Mouse (Mus musculus) cerebellum, adult 2 months (tissue): ENCODE measurements around the gene Noct. TPM values are rescaled to one million over a fixed set of nuclear protein-coding genes. Genes with fewer than 3 reads are reported as not detected.

Experiments
- DNase-seq, 2 experiments: peaks; one replicate each; pipeline ENCODE4 v3.0.0; 2021
- H3K27ac ChIP-seq: fragments of 200-500 bp; 2 replicates; pipeline ENCODE4 v1.5.1; 2012; ENCODE audit warnings: low read length, control low read depth, inconsistent platforms; ENCODE audit not compliant: insufficient read depth
- H3K27me3 ChIP-seq: fragments of 200-500 bp; 2 replicates; pipeline ENCODE4 v1.6.1; 2012; ENCODE audit warnings: inconsistent platforms, mild to moderate bottlenecking, low read length, moderate library complexity; ENCODE audit not compliant: control insufficient read depth, insufficient read depth
- H3K4me1 ChIP-seq: fragments of 200-500 bp; 2 replicates; pipeline ENCODE4 v1.6.1; 2011; ENCODE audit warnings: low read length; ENCODE audit not compliant: control insufficient read depth, insufficient read depth
- H3K4me3 ChIP-seq: fragments of 200-500 bp; replicated peaks from 2 replicates; pipeline ENCODE3; 2011; ENCODE audit warnings: mild to moderate bottlenecking, low read depth, low read length, control low read depth; ENCODE audit not compliant: insufficient read depth
- CTCF ChIP-seq: fragments of 200-500 bp; IDR thresholded peaks from 2 replicates; pipeline ENCODE4 v1.5.1; 2011; ENCODE audit warnings: low read depth, mild to moderate bottlenecking, control low read depth, low read length, moderate library complexity, borderline replicate concordance; ENCODE audit not compliant: insufficient read depth
- POLR2A ChIP-seq: fragments of 200-500 bp; IDR thresholded peaks from 2 replicates; pipeline ENCODE4 v1.6.1; 2011; ENCODE audit warnings: low read length, control low read depth, borderline replicate concordance; ENCODE audit not compliant: insufficient read depth
- WGBS: fragments of 180-500 bp; shearing (Covaris S2); methylation state at CpG from one replicate; pipeline ENCODE4 v1.1.7; 2018; 5-methylcytosine and 5-hydroxymethylcytosine counted together
- polyA plus RNA-seq: library from polyadenylated mRNA; depleted of rRNA; stranded (reverse); fragments of >200 nt; gene quantifications from 2 replicates; pipeline ENCODE4 v1.2.3, GENCODE M21; 2012

Gene Noct
- polyA plus RNA-seq, 1 experiment, result 27.8 TPM

DNA sequence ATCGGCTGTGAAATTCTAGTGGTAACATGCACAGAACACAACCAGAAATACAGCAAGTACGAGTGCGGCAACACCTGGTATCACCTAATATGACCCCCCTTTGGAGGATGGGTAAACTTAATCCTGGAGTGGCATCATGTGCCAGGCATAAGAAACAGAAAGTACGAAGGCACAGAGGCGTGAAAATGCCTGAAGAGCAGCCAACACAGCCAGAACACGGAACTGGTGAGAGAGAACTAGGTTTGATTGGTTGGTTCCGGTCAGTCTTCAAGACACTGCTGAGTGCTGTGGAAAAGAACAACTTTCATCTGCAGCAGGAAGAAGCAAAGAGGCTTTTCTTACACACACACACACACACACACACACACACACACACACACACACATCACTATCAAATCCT is 38.8 kb upstream of the Noct start:
- WGBS, result 48% methylated on average over 7 of the region's 7 CpGs
- no peaks in the 10 kb centered on the region for H3K4me1 ChIP-seq

DNA sequence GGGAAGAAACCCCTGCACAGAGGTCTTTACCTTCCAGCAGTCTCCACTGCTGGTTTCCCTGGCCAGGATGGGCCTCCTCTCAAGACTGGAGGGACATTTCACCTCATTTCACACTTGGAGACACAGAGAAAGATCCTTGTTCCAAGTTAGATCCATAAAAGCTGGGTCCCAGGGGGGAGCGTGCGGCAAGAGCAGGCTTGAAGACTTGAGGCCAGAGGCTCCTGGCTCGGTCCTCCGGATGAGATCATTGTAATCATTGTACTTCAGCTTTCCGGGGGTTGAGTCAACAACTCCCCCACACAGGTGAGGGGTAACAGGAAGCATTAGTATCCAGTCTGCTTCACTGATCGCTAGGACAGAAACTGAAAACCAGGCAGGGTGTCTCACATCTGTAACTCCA is 30.2 kb upstream of the Noct start:
- H3K4me3 ChIP-seq, result no peak overlapping the region
- DNase-seq, result no peak
- H3K27ac ChIP-seq, result no peak overlapping the region
- no peaks in the 10 kb centered on the region for H3K4me1 ChIP-seq
- 69% methylated on average over 6 of the region's 6 CpGs for WGBS
- no peaks in the 10 kb centered on the region for H3K27me3 ChIP-seq
- TF ChIP-seq CTCF (no peak), POLR2A (no peak)

More for the DNA sequence above, 38.8 kb upstream of the Noct start:
- DNase-seq, result no peak
- H3K4me3 ChIP-seq, result no peak overlapping the region
- no peaks in the 10 kb centered on the region for H3K27me3 ChIP-seq
- no peak overlapping the region for H3K27ac ChIP-seq
- no peak for TF ChIP-seq POLR2A

DNA sequence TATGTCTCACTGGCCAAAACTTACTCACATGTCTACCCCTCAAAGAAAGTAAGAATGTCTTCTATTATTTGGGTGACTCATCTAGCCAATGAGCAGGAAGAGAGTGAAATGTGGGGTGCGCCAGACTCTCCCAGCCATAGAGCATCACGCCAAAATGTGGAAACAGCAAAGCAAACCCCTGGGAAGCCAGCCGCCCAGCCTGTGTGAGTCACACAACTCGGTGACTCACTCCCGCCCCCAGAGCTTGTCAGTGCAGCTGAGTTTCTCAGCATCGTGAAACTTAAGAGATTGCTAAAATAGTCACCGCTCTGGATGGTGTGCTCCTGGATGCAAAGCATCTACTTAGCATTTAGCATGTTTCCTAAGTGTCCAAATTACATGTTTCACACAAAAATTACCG is 28.9 kb upstream of the Noct start:
- no peaks in the 10 kb centered on the region for H3K27me3 ChIP-seq
- H3K4me1 ChIP-seq, result no peaks in the 10 kb centered on the region
- no peak overlapping the region for H3K27ac ChIP-seq
- H3K4me3 ChIP-seq, result no peak overlapping the region
- peak in 1 of 2 experiments; percentile 37 for DNase-seq
- TF ChIP-seq POLR2A (no peak), CTCF (no peak)
- WGBS, result 27% methylated on average over 8 of the region's 8 CpGs

DNA sequence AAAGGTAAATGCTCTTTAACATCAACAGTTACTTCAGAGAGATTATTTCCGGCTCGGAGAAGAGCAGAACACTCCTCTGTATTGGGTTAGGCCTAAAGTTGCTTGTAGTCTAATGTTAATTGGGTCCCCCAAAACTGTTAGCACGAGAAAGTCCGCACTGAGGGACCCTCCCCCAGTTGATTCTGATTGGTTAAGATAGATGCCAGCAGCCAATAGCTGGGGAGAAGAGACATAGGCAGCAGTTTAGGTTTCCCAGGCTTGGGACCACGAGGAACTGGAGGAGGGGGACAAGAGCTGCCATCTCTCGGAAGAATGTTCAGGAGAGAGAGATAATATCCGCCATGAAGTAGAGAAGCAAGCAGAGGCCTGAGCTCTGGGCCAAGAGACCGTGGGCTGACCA is 28.5 kb upstream of the Noct start:
- no peaks in the 10 kb centered on the region for H3K4me1 ChIP-seq
- no peak overlapping the region for H3K4me3 ChIP-seq
- H3K27me3 ChIP-seq, result no peaks in the 10 kb centered on the region
- WGBS, result 44% methylated on average over 8 of the region's 8 CpGs
- TF ChIP-seq CTCF (no peak), POLR2A (no peak)
- no peak overlapping the region for H3K27ac ChIP-seq
- no peak for DNase-seq

DNA sequence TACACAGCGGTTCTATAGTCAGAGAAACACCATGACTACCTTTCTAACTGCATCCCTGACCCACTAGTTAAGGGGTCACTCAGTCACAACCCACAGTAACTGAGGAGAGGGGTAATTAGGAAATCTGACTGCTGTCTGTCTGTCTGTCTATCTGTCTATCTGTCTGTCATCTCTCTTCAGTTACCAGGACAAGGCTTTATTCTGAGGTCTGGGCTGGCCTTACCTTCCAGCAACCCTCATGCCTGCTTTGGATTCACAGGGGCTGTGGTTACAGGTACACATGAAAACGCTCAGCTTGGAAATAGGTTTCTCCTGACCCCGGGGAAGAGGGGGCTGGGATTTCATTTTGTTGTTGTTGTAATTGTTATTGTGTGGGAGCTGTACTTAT is 27.5 kb upstream of the Noct start:
- DNase-seq, result no peak
- H3K4me1 ChIP-seq, result no peaks in the 10 kb centered on the region
- no peak overlapping the region for H3K27ac ChIP-seq
- H3K27me3 ChIP-seq, result no peaks in the 10 kb centered on the region
- no peak overlapping the region for H3K4me3 ChIP-seq
- TF ChIP-seq POLR2A (no peak), CTCF (no peak)
- 92% methylated on average over 3 of the region's 3 CpGs for WGBS

DNA sequence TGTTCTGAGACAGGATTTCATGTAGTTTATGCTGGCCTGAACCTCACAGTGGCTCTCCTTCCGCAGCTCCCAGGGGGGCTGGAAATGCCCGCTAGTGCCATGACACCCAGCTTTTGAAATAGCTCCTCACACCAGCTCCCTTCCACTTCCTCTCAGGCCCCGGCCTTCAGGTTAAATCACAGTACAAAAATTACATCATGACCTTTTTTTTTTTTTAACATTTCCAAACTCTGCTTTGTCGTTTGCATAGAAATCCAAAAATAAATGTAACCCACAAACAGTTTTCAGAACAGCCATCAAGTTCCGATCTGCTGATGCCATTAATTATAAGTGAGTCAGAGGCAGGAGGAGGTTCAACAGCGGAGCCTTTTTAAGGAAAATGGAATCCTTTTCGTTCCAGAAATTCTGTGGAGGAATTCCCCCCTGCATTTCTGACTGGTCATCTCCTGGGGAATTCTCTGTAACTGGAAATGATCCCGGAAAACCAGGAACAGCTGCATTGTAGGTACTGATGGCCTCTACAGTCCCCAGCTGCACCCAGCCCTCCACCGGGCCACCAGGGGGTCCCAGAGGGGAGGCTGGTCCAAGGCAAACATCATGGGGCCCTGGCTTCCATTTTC is 27.0 kb upstream of the Noct start:
- WGBS, result 64% methylated on average over 9 of the region's 9 CpGs
- no peak for DNase-seq
- no peak overlapping the region for H3K27ac ChIP-seq

DNA sequence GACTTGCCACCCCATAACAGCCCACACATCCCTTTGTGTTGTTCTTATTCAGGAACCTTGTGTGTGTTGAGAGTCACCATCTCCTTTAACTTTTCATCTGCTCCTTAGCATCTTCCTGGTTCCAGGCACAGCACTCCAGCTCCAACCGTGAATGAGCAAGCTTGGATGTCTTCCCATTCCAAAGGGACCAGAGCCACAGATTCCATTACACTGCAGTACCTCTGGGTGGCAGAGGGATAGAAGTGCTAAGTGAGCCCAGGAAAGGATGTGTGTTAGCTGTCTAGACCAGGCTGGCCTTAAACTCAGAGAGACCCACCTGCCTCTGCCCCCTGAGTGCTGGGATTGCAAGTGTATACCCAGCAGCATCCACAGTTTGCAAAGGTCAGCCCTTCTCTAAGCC is 26.0 kb upstream of the Noct start:
- H3K27me3 ChIP-seq, result no peaks in the 10 kb centered on the region
- TF ChIP-seq POLR2A, result no peak
- TF ChIP-seq CTCF, result no peak
- H3K4me1 ChIP-seq, result no peaks in the 10 kb centered on the region; the same call in none of the 2 replicates
- no peak overlapping the region for H3K27ac ChIP-seq
- peak in 1 of 2 experiments; percentile 14 for DNase-seq
- WGBS, result 11% methylated on average over 1 of the region's 1 CpGs
- no peak overlapping the region for H3K4me3 ChIP-seq

More for the DNA sequence above, 27.0 kb upstream of the Noct start:
- TF ChIP-seq POLR2A (no peak), CTCF (no peak)
- H3K4me1 ChIP-seq, result no peaks in the 10 kb centered on the region; the same call in none of the 2 replicates
- H3K4me3 ChIP-seq, result no peak overlapping the region
- no peaks in the 10 kb centered on the region for H3K27me3 ChIP-seq

DNA sequence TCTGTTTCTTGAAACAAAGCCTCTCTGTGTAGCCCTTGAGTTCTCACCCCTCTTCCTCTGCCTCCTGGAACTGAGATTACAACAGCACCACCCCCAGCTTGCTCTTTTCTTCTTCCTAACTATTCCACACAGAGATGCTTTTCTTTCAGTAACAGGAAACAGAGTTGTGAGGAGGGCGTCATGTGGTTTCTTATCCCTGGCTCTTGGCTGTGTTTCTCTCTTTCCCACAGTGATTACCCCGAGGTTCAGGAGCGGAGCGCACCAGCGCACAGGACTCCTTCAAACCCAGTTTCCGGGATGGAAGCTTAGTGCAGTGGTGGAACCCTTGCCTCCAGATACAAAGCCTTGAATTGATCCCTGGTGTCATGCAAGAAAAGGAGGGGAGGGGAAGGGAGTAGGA is 25.1 kb upstream of the Noct start:
- Histone ChIP-seq H3K27me3 (no peaks in the 10 kb centered on the region), H3K4me3 (no peak overlapping the region), H3K4me1 (no peaks in the 10 kb centered on the region; the same call in none of the 2 replicates), H3K27ac (no peak overlapping the region)
- 72% methylated on average over 6 of the region's 6 CpGs for WGBS
- TF ChIP-seq POLR2A (no peak), CTCF (no peak)
- DNase-seq, result no peak
